Mouse (Mus musculus) lung, postnatal 10 days (tissue): ENCODE results near the gene Fam81a.

Experiments
- DNase-seq: peaks from one replicate; pipeline ENCODE4 v3.0.0; 2021

Fam81a gene

DNA sequence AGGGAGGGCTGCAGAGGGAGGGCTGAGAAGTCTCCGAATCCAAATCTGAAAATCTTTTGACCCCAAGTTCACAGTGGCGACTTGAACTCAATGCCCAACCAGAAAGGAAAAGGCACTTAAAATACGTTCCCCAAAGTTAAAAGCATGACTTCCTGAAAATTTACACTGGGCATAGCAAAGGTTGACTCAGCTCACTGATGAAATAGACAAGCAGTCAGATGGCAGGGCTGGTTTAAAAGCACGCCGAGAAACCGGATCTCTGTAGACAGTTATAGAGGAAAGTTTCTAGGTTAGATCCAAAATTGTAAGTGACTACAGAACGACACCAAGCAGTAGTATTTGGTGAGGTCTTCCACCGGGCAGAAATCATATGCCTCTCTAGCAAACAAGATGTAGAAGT is 92.5 kb downstream of the Fam81a start:
- no peak for DNase-seq

DNA sequence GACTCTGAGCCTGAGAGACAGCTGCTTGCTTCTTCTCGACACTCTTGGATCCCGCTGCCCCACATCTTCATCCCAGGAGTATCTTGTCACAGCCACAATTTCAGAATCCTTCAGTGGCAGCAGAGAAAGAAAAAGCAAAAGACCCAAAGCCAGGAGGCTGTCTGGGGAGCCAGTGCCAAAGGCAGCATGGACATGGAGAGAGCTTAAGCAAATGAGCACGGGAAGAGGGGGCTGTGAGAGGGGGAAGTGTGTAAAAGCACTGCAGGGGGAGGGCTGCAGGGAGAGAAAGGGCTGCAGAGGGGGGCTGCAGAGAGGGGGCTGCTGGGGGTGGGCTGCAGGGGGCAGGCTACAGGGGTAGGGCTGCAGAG is 93.0 kb downstream of the Fam81a start:
- DNase-seq: peak; percentile 19

DNA sequence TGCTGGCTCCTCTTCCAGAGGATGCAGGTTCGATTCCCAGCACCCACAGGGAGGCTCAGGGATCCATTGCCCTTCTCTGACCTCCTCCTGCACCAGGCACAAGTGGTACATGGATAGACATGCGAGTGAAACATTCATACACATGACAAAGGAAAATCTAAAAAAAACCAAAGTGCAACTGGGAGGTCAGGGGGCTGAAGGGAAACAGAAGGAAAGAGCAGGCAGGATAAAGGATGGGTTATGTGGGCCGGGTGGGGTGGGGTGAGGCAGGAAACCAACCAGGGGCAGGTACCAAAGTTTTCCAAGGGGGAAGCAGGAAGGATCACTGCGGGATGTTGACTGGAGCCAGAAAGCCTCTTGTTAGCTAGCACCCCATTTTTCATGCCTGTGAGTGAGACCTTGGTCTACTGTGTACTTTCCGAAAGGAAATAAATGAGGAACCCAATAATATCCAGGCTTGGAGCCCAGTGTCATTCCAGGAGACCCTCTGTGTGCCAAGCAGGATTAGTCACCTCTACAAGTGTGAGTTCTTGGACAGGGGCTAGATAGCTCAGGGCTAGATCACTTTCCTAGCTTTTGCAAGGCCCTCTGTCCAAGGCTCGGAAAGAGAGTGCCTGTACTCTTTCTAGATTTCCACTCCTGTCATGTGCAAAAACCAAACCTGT is 93.5 kb downstream of the Fam81a start:
- peak; percentile 36 for DNase-seq

DNA sequence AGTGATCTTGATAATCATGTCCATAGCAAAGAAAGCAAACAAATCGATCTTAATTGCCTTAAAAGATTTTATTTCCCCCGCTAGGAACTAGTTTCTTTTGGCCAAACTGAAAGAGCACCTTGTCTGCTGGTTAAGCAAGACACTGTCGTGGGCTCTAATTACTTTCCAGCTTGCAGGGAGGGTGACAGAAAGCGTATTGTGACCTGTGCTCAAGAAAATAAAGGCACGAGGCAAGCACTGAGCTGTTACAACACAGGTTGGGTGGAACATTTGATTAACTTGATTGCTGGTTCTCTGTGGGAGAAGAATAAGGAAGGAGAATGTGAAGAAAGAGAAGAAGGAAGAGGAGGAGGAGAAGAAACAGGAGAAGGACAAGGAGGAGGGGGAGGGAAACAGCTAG is 94.1 kb downstream of the Fam81a start:
- no peak for DNase-seq

DNA sequence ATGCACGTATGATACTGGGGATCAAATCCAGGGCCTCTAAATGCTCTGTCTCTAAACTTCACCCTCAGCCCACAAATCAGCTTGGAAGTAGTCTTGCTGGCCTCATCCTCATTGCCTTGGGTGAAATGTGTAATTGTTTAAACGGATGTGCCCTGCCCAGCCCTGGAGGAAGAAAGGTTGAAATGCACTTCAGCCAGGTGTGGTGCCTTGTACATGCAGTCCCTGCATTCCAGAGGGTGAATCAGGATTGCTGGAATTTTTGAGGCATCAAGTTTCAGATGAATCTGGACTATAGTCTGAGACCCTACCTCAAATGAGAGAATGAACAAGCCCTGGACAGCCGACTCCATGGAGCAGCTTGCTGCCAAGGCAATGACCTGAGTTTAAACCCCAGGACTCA is 94.5 kb downstream of the Fam81a start:
- no peak for DNase-seq

DNA sequence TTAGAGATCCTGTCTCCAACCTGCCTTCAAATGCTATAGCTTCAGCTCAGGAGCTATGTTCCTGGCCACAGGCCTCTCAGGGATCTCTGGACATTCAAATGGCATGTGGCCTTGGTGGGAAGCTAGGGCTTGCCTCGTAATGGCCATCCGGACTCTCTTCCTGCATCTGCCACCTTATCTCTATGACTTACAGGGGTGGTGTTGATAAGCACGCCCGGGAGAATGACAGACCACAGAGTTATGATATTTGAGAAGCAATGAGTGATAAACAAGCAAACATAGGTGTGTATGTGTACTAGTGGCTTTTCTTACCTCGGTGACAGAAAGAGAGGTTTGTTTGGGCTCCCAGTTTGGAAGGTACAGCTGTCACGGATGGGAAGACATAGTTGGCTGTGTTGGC is 96.1 kb downstream of the Fam81a start:
- DNase-seq: no peak

DNA sequence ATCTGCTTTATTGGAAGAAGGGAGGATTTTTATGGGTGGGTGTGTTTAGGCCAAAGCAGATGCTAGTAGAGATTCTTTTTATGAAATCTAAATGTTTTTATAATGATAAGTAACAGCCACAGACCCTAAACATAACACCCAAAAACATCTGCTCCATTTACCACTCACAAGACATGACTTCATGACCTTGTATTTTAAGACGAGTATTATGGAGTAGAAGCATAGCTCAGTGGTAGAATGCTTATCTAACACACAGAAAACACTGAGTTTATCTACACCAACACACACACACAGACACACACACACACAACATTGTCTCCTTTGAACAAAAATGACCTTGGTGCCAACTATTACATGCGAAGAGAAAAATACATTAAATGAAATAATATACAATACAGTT is 97.5 kb downstream of the Fam81a start:
- no peak for DNase-seq

DNA sequence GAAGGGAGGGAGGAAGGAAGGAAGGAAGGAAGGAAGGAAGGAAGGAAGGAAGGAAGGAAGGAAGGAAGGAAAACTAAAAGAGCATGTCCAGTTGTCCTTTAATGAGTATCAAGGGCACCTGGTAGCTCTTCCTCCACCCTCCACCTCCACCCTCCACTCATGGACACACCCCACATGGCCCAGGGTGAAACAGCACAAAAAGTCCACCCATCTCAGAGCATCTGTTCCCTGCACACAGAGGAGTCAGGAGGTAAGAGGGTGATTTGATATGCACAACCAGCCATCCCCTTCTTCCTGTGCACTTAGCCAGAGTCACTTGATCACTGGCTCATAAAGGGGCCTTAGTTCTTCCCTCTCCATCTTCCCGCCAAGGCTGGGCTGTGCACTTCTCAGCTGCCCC is 99.4 kb downstream of the Fam81a start:
- DNase-seq: no peak

DNA sequence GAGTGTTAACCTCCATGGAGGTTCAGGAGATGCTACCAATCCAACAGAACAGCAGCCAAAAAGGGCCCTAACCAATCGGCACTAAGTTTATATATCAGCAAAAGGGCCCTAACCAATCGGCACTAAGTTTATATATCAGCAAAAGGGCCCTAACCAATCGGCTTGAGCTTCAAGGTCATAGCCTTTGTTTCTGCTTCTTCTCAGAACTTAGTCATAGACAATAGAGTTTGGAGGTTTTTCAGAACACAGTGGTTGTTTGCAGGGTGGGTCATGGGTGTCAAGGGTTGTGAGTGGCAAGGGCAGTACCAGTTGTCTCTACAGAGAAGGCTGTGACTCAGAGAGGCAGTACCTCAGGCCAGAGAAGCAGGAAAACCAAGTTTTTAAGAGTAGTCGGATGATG is 100.2 kb downstream of the Fam81a start:
- no peak for DNase-seq

DNA sequence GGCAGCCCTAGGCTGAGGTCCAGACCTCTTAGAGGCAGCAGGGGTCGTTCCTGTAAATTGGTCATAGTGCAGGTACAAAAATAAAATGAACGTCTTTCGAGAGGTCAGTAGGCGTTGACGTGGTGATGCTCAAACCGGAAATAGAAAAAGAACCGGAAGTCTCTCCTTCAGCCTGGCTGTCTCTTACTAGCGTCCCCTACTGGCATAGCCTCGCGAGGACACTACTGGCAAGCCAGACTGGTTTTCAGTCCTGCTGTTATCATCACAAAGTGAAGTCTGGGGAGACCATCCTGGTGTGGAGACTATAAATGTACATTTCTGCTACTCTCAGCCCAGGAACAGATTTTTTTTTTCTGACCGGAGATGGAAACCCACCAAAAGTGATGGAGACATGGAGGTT is 101.8 kb downstream of the Fam81a start:
- no peak for DNase-seq

DNA sequence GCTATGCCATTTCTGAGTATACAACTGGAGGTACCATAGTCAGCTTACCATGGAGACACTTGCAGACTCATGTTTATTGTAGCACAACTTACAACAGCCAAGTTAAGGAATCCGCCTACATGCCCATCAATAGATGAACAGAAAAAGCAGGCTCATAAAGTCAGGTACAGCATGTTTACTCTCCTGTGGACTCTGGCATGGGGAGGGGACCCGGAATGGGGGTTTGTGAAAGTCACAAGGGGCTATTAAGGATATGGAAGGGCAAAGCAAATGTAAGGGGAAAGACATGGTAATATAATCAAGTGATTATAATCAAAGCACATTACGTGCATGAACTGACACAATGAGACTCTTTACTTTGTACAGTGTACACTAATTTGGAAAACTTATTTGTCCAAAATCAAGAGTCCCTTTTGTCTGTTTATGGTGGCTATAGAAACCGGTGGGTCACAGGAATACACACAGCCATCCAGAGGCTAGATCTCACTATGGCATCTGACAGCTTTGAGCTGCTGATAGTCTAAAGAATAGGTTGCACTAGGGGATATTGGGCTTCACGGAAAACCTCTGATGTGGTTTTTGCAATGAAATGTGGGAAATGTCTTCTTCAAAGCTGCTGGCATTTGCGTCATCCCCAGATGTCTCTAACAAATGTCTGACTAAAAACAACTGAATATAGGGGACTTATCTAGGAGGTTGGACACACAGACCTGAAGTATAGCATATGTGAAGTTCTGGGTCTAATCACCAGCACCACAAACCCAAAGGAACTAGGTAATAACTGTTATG is 102.6 kb downstream of the Fam81a start:
- no peak for DNase-seq
